Comparison of ENCODE assay signal across 7 mouse cellular contexts in the genomic region with DNA sequence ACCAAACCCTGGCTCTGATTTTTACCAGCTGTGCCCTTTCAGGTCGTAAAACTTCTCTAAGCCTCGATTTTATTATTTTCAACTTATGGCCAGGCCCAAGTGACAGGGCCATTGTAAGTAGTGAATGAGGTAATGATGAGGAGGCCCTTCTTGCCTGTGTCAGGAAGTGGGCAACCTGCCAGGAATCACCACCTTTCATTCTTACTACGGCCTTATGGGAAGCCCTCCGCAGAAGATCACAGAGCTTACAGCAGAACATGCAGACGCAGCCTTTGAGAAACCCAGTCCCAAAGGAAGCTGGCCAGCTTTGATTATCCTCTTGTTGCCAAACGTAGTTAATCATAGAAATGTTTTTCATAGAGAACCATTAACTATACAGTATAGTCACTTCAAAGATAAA.
DNase-seq lines count a peak whose midpoint lies in the region; ATAC-seq and TF ChIP-seq lines count a peak whose summit lies in the region.

No protein-coding gene starts in this region.

- peak; percentile 24 for DNase-seq in kidney, adult 2 months
- DNase-seq in kidney, adult 8-10 months, result no peak
- DNase-seq in embryonic facial prominence, embryonic 11.5 days (ENCODE audit: low spot score), result peak; percentile 58
- peak; percentile 39 for DNase-seq in hindlimb bud, embryonic 11.5 days (ENCODE audit: extremely low spot score, low read depth, low spot score)
- peak; percentile 69 for DNase-seq in limb, embryonic 14.5 days (ENCODE audit: low spot score)
- DNase-seq in right cerebral cortex, postnatal 25 days, result no peak
- DNase-seq in layer of hippocampus, postnatal 25 days (ENCODE audit: extremely low spot score in 1 of 2, low spot score in 1 of 2), result no peak

- TF ChIP-seq POLR2A in kidney, adult 2 months (IDR thresholded peaks at IDR 0.05; ENCODE audit: low read depth, low read length), result no peak
- no peak for TF ChIP-seq POLR2A in limb, embryonic 14.5 days (IDR thresholded peaks at IDR 0.05; ENCODE audit: borderline replicate concordance, extremely low read depth, insufficient read depth, insufficient read length)

- no peak overlapping the region for H3K4me3 ChIP-seq in kidney, adult 2 months (ENCODE audit: insufficient read depth, low read depth, low read length)
- H3K4me3 ChIP-seq in embryonic facial prominence, embryonic 11.5 days (ENCODE audit: low read depth, low read length), result no peak overlapping the region
- no peak overlapping the region for H3K4me3 ChIP-seq in limb, embryonic 14.5 days (replicated peaks; ENCODE audit: low read length)

- no peaks in the 10 kb centered on the region for H3K9me3 ChIP-seq in embryonic facial prominence, embryonic 11.5 days (replicated peaks; ENCODE audit: control insufficient read depth, low read length)
- no peaks in the 10 kb centered on the region for H3K9me3 ChIP-seq in limb, embryonic 14.5 days (ENCODE audit: control insufficient read depth, low read length)

- no peak overlapping the region for H3K9ac ChIP-seq in embryonic facial prominence, embryonic 11.5 days (replicated peaks; ENCODE audit: low read length)
- no peak overlapping the region for H3K9ac ChIP-seq in limb, embryonic 14.5 days (ENCODE audit: low read depth, low read length, severe bottlenecking)

- H3K4me2 ChIP-seq in embryonic facial prominence, embryonic 11.5 days (ENCODE audit: low read depth, low read length), result no peak overlapping the region
- H3K4me2 ChIP-seq in limb, embryonic 14.5 days (replicated peaks; ENCODE audit: low read depth, low read length, severe bottlenecking), result no peak overlapping the region

- ATAC-seq in embryonic facial prominence, embryonic 11.5 days (replicated peaks; ENCODE audit: insufficient number of reproducible peaks, low FRiP score, low TSS enrichment, low read depth), result no peak
- peak; percentile 81 for ATAC-seq in limb, embryonic 14.5 days (ENCODE audit: low FRiP score, low read depth)

- no peak for TF ChIP-seq CTCF in kidney, adult 2 months (conservative IDR thresholded peaks at IDR 0.05; ENCODE audit: insufficient read depth, insufficient read length, low read depth, low read length)

- no peak overlapping the region for H3K27ac ChIP-seq in kidney, adult 2 months (ENCODE audit: insufficient read depth, low read depth, low read length)
- H3K27ac ChIP-seq in embryonic facial prominence, embryonic 11.5 days (replicated peaks; ENCODE audit: low read depth, low read length), result no peak overlapping the region
- H3K27ac ChIP-seq in limb, embryonic 14.5 days (replicated peaks; ENCODE audit: low read depth, low read length), result no peak overlapping the region

- H3K27me3 ChIP-seq in kidney, adult 2 months (replicated peaks; ENCODE audit: control insufficient read depth, insufficient read depth, low read length), result no peaks in the 10 kb centered on the region
- H3K27me3 ChIP-seq in embryonic facial prominence, embryonic 11.5 days (ENCODE audit: control insufficient read depth, insufficient read depth, low read length), result no peaks in the 10 kb centered on the region
- no peaks in the 10 kb centered on the region for H3K27me3 ChIP-seq in limb, embryonic 14.5 days (ENCODE audit: control insufficient read depth, insufficient read depth, low read length)

- 38% methylated on average over 6 of the region's 6 CpGs for WGBS in kidney, adult 2 months
- 44% methylated on average over 6 of the region's 6 CpGs for WGBS in embryonic facial prominence, embryonic 11.5 days
- WGBS in limb, embryonic 14.5 days, result 13% methylated on average over 6 of the region's 6 CpGs

- no peaks in the 10 kb centered on the region for H3K4me1 ChIP-seq in kidney, adult 2 months (ENCODE audit: control insufficient read depth, insufficient read depth, low read length)
- no peaks in the 10 kb centered on the region for H3K4me1 ChIP-seq in embryonic facial prominence, embryonic 11.5 days (ENCODE audit: control insufficient read depth, insufficient read depth, low read length)
- peaks cover 11% of the 10 kb centered on the region for H3K4me1 ChIP-seq in limb, embryonic 14.5 days (ENCODE audit: control insufficient read depth, insufficient read depth, low read length)

- no peaks in the 10 kb centered on the region for H3K36me3 ChIP-seq in kidney, adult 2 months (ENCODE audit: control insufficient read depth, insufficient read depth, low read length)
- H3K36me3 ChIP-seq in embryonic facial prominence, embryonic 11.5 days (replicated peaks; ENCODE audit: control insufficient read depth, insufficient read depth, low read depth, low read length), result no peaks in the 10 kb centered on the region
- no peaks in the 10 kb centered on the region for H3K36me3 ChIP-seq in limb, embryonic 14.5 days (ENCODE audit: control insufficient read depth, insufficient read depth, low read length)

Comparison
In these comparisons a context has a peak if more than half of its experiments do, and no peak if none do; other contexts are left out.
1. DNase-seq: peak in kidney, adult 2 months (single experiment), embryonic facial prominence, embryonic 11.5 days (single experiment), hindlimb bud, embryonic 11.5 days (single experiment) and limb, embryonic 14.5 days (single experiment); none in kidney, adult 8-10 months (0 of 2), right cerebral cortex, postnatal 25 days (single experiment) and layer of hippocampus, postnatal 25 days (0 of 2).